Mouse (Mus musculus) heart, adult 2 months (tissue): ENCODE results near the gene Atg5.

ENCODE experiments used
- CTCF ChIP-seq: fragments of 200-600 bp; IDR thresholded peaks from 2 replicates; pipeline ENCODE4 v1.8.1; 2022; ENCODE audit warnings: antibody characterized with exemption, mild to moderate bottlenecking, moderate library complexity
- EP300 ChIP-seq: fragments of 200-500 bp; IDR thresholded peaks from 2 replicates; pipeline ENCODE4 v1.6.1; 2011; ENCODE audit warnings: low read depth, low read length, control low read depth; ENCODE audit not compliant: insufficient read depth
- POLR2A ChIP-seq: fragments of 200-500 bp; IDR thresholded peaks from 2 replicates; pipeline ENCODE4 v1.6.1; 2011; ENCODE audit warnings: mild to moderate bottlenecking, low read depth, low read length, control low read depth; ENCODE audit not compliant: insufficient read depth

DNA sequence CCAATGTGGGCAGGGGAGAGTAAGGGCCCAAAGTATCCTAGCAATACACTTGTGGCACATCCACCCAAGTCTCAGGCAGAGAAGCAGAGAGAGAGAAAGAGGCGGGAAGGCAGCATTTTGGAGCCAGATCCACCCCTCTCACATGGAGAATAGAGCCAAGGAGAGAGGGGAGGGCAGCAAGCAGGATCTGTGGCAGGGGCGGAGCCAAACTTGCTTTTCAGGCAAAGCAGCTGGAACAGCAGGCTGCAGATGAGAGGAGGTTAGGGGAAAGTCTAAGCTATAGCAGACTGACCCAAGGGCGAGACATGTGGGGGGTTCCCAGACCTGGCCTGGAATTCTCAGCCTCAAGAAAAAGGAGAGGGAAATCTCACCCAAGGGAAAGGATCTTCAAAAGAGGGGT is 2.3 kb upstream of the Atg5 start:
- TF ChIP-seq CTCF (no peak), POLR2A (no peak), EP300 (no peak)
